Mouse (Mus musculus) fibroblast of lung, adult 2 months (primary cell): Measurements from ENCODE around the gene Gsta4.
"Not testable (repeated sequence)": the region's sequence is repeated elsewhere in the genome, so short reads cannot be mapped to it uniquely, and the experiment has no call there.

Experiments
- DNase-seq: peaks from one replicate; pipeline ENCODE4 v3.0.0-alpha.2; 2011; ENCODE audit warnings: low read depth

The Gsta4 gene

GRCm38 (mm10) chr9:78230461-78230860 is 47.9 kb downstream of the Gsta4 start, which contains the start of gene Gsta1:
Gsta1 (plus strand) TSS chr9:78230656.
- DNase-seq = not testable (repeated sequence)

DNA sequence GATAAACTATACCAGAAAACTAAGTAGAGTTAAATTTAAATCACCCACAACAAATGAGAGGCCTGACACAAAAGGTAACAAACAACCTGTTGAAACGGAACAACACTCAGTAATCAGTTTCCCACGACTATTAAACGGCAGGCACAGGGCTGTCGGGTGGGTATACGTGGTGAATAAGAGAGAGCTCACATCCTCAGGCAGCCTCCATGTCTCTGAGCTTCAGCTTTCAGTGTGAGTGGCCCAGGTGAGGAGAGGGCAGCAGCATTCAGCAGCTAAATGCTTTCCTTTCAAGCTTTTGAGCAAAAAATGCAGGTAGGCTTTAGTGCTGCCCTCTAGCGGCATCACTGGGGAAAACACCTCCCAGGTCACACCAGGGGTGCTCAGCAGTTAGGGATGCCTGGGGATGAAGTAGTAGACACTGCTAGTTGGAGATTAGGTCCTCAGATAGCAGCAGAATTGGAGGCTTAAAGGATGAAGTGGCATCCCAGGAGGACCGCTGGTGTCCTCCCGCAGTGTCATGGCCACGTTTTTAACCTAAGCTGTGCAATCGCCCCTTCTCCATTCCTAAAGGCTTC is 50.6 kb downstream of the Gsta4 start:
- DNase-seq = not testable (repeated sequence)

- peak; percentile 58 for DNase-seq
Measured at GRCm38 (mm10) chr9:78255683-78256470, 73.3 kb downstream of the Gsta4 start.

DNA sequence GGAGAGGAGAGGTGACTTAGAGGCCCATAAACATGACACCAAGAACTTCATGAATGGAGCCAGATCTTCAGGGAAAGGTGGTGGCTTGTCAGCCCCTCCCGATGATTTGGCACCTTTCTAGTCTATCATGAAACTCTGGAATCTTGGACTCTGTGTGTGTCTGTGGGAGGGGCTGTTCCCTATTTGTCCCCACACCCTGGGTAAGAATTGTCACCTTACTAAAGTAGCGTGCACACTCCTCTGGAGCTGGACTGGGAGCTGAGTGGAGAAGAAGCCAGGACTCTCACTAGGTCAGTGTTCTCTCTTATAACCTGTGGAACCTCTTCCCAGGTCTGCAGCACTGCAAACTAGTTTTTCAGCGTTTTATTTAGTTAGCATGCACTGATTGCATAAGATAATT is 74.3 kb downstream of the Gsta4 start, which contains the start of gene Gm3776:
Gm3776 (plus strand) TSS at position 216 of the 400 bp plus-strand sequence.
- DNase-seq = not testable (repeated sequence)
